Mouse (Mus musculus) heart, embryonic 15.5 days (tissue): ENCODE measurements around the gene Mtnr1a. TPM values are rescaled to one million over a fixed set of nuclear protein-coding genes. Genes with fewer than 3 reads are reported as not detected.

Experiments
- ATAC-seq: fragments of 200-750 bp; cut with Nextera tagmentation; replicated peaks from 2 replicates; pipeline ENCODE4 v1.8.0; 2017; ENCODE audit warnings: low read depth, moderate TSS enrichment; ENCODE audit not compliant: insufficient number of reproducible peaks, insufficient read depth, low FRiP score
- H3K27ac ChIP-seq: fragments of 300-500 bp; sonication (generic); 2 replicates; pipeline ENCODE4 v1.5.1; 2015; ENCODE audit warnings: mild to moderate bottlenecking, inconsistent platforms
- H3K27me3 ChIP-seq: fragments of 300-500 bp; sonication (generic); 2 replicates; pipeline ENCODE4 v1.6.1; 2015; ENCODE audit warnings: inconsistent platforms
- H3K36me3 ChIP-seq: fragments of 300-500 bp; sonication (generic); 2 replicates; pipeline ENCODE4 v1.6.1; 2015; ENCODE audit warnings: mild to moderate bottlenecking, inconsistent platforms
- H3K4me1 ChIP-seq: fragments of 300-500 bp; sonication (generic); replicated peaks from 2 replicates; pipeline ENCODE4 v1.6.1; 2015; ENCODE audit warnings: inconsistent platforms
- H3K4me2 ChIP-seq: fragments of 300-500 bp; sonication (generic); 2 replicates; pipeline ENCODE4 v1.6.1; 2015; ENCODE audit warnings: inconsistent platforms, mild to moderate bottlenecking, moderate library complexity
- H3K4me3 ChIP-seq: fragments of 300-500 bp; sonication (generic); 2 replicates; pipeline ENCODE4 v1.5.1; 2015; ENCODE audit warnings: mild to moderate bottlenecking, inconsistent platforms
- H3K9ac ChIP-seq: fragments of 300-500 bp; sonication (generic); 2 replicates; pipeline ENCODE4 v1.6.1; 2015; ENCODE audit warnings: mild to moderate bottlenecking, inconsistent platforms
- H3K9me3 ChIP-seq: fragments of 300-500 bp; sonication (generic); replicated peaks from 2 replicates; pipeline ENCODE4 v1.6.1; 2016; ENCODE audit warnings: inconsistent platforms
- WGBS: fragments of 180-500 bp; shearing (Covaris S2); methylation state at CpG from one replicate; pipeline ENCODE4 v1.1.7; 2015; ENCODE audit warnings: mixed read lengths; 5-methylcytosine and 5-hydroxymethylcytosine counted together
- polyA plus RNA-seq: library from polyadenylated mRNA; unstranded; fragments of >200 nt; fragmentation: Nextera tagmentation; extraction: Ambion mirVana; gene quantifications from 2 replicates; pipeline ENCODE4 v1.2.1, GENCODE M21; 2015

The Mtnr1a gene
- polyA plus RNA-seq, 1 experiment from 2014 or later = not detected

DNA sequence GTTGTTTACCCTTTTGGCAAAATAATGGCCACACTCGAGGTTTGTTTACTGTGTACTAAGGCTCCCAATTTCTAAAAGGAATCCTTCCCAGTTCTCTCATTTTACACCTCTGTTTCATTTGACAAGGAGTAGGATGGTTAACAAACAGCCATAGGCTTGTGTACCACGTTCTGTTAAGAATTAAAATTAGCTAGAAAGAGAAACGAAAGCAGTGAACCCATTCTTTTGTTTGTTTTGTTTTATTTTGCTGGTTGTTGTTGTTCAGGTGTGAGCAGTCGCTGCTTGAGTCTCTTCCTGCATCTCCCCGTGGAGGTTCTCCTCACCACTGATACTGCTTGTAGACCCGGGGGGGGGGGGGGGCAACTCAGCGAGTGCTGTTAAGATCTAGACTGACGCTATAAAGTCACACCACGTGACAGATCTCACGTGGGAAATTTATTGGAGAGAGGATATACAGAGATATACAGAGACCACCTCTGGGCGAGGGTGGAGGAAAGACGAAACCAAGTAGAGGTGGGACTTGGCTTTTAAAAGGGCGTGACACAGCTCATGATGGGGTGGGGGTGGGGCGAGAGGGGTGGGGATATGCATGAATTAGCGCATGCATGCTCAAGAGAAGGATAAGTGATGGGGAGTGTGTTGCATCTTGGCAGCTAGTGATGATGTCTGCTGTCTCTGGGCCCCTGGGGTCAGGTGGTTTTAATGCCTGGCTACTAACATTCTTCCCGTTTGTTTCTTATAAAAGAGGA lies 41.3 kb downstream of the Mtnr1a start:
- Histone ChIP-seq H3K27me3 (peaks cover 36% of the 10 kb centered on the region), H3K9me3 (no peaks in the 10 kb centered on the region), H3K9ac (no peak overlapping the region), H3K36me3 (no peaks in the 10 kb centered on the region), H3K4me2 (peak overlapping the region; percentile 61), H3K27ac (no peak overlapping the region), H3K4me3 (peak overlapping the region; percentile 37), H3K4me1 (peaks cover 6% of the 10 kb centered on the region)
- 5% methylated on average over 16 of the region's 16 CpGs for WGBS
- no peak for ATAC-seq

DNA sequence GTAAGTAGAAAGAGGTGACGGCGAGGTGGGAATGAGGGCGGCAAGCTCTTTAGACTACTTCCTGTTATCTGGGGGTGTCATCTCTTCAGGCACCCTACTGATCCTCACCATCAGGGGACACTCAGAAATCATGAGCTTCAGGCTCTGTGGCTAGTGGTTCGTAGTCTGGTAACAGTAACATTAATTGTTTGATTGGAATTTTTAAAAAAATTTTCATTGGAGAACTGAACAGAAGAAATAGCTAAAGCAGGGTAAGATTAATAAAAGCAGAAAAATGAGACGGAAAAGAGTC lies 41.8 kb downstream of the Mtnr1a start:
- H3K36me3 ChIP-seq = no peaks in the 10 kb centered on the region
- no peak overlapping the region for H3K4me3 ChIP-seq
- H3K27ac ChIP-seq = no peak overlapping the region
- no peaks in the 10 kb centered on the region for H3K9me3 ChIP-seq
- ATAC-seq = no peak
- WGBS = 40% methylated on average over 5 of the region's 5 CpGs
- H3K4me2 ChIP-seq = peak overlapping the region; percentile 61
- peaks cover 36% of the 10 kb centered on the region for H3K27me3 ChIP-seq
- no peak overlapping the region for H3K9ac ChIP-seq
- H3K4me1 ChIP-seq = peaks cover 6% of the 10 kb centered on the region

DNA sequence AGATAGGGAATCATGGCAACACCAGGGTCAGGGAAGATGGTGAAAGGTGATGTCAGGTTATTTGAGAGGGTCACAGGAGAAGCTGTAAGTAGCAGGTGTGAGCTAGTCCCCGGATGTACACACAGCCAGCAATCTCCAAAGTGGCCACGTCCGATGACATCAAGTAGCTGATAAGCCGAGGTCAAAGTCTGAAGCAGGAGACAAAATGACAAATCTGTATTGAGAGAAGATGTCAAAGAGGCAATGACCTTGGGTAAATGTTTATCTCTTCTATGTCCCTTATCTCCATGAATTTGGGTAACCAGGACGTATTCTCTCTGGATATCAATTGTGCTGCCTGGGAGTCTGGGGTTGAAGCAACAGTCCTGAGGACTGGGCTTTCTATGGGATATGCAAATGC lies 42.9 kb downstream of the Mtnr1a start:
- 36% methylated on average over 5 of the region's 5 CpGs for WGBS
- H3K27ac ChIP-seq = no peak overlapping the region

DNA sequence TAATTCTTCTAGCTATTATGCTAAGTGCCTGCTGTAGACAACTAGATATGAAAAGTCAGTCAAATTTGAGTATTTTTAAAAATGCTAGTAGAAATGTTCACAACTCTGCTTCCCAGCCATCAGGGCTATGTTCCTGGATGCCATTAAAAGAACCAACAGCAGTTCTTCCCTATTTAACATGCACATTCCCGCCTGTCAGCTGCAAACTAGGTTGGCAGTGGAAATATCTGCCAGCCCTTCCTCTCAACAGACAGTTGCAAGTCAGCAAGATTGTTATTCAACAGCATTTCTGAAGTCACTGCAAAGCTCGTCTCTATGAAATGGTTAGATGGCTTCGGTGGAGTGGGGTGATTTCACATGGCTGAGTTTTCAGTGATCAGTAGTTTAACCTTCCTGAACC lies 48.7 kb downstream of the Mtnr1a start:
- Histone ChIP-seq H3K9ac (no peak overlapping the region), H3K36me3 (no peaks in the 10 kb centered on the region), H3K4me3 (no peak overlapping the region), H3K4me2 (no peak overlapping the region), H3K27me3 (no peaks in the 10 kb centered on the region), H3K4me1 (no peaks in the 10 kb centered on the region), H3K27ac (no peak overlapping the region), H3K9me3 (no peaks in the 10 kb centered on the region)
- 75% methylated on average over 3 of the region's 3 CpGs for WGBS
- ATAC-seq = no peak

More for the DNA sequence above, 42.9 kb downstream of the Mtnr1a start:
- Histone ChIP-seq H3K9me3 (no peaks in the 10 kb centered on the region), H3K36me3 (no peaks in the 10 kb centered on the region), H3K9ac (no peak overlapping the region), H3K4me3 (no peak overlapping the region), H3K27me3 (peaks cover 36% of the 10 kb centered on the region), H3K4me2 (no peak overlapping the region), H3K4me1 (peaks cover 6% of the 10 kb centered on the region)
- ATAC-seq = no peak

DNA sequence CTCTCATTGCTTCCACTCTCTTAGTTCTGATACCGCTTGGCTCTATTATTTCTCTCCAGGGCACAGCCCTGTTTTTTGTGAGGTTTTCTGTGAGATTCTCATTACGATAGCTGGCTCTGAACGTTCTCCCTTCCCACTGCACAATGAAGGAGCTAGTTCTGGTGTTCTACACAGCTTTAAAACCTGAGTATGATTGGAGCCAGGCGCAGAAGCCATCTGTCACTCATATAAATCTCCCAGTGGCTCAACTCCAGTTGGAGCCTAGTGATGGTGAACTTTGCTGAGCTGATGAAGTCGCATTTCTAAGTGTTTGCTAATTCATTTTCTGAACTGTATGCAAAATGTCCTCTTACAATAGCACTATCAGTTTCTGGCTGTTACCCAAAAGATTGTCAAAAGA lies 56.7 kb downstream of the Mtnr1a start:
- no peaks in the 10 kb centered on the region for H3K4me1 ChIP-seq
- H3K9ac ChIP-seq = no peak overlapping the region
- H3K9me3 ChIP-seq = no peaks in the 10 kb centered on the region
- no peak overlapping the region for H3K4me2 ChIP-seq
- WGBS = 68% methylated on average over 5 of the region's 5 CpGs
- H3K36me3 ChIP-seq = no peaks in the 10 kb centered on the region
- no peaks in the 10 kb centered on the region for H3K27me3 ChIP-seq
- H3K27ac ChIP-seq = no peak overlapping the region
- ATAC-seq = no peak
- no peak overlapping the region for H3K4me3 ChIP-seq

Other genes starting within 250 kb of the Mtnr1a start
- 10.9 and 11.9 TPM in 2 replicates for gene Fat1, start 133.7 kb upstream of the Mtnr1a start, polyA plus RNA-seq
- gene F11, start 192.9 kb downstream of the Mtnr1a start, polyA plus RNA-seq = 0.32 TPM in 1 of 2 replicates, not detected in the other
- gene Klkb1, start 225.7 kb downstream of the Mtnr1a start, polyA plus RNA-seq = 0.08 TPM in 1 of 2 replicates, not detected in the other
- gene Gm45753, start 239.3 kb downstream of the Mtnr1a start, polyA plus RNA-seq = 0.29 TPM in 1 of 2 replicates, not detected in the other